Mouse (Mus musculus) limb, embryonic 14.5 days (tissue): ENCODE measurements around the gene Rnase13. TPM values are rescaled to one million over a fixed set of nuclear protein-coding genes. Genes with fewer than 3 reads are reported as not detected.

Experiments
- ATAC-seq: fragments of 200-750 bp; cut with Nextera tagmentation; 2 replicates; pipeline ENCODE4 v1.8.0; 2017; ENCODE audit warnings: low read depth, moderate number of reproducible peaks, moderate TSS enrichment; ENCODE audit not compliant: low FRiP score
- DNase-seq: peaks from one replicate; pipeline ENCODE4 v3.0.0-alpha.2; 2015; ENCODE audit warnings: low spot score
- H3K27ac ChIP-seq: fragments of 300-500 bp; sonication (generic); replicated peaks from 2 replicates; pipeline ENCODE4 v1.5.1; 2014; ENCODE audit warnings: low read depth, mild to moderate bottlenecking, low read length, moderate library complexity, mixed read lengths
- H3K27me3 ChIP-seq: fragments of 300-500 bp; sonication (generic); 2 replicates; pipeline ENCODE4 v1.6.1; 2014; ENCODE audit warnings: low read length, mixed read lengths; ENCODE audit not compliant: control insufficient read depth, insufficient read depth
- H3K36me3 ChIP-seq: fragments of 300-500 bp; sonication (generic); 2 replicates; pipeline ENCODE4 v1.6.1; 2014; ENCODE audit warnings: mild to moderate bottlenecking, low read length, moderate library complexity, mixed read lengths; ENCODE audit not compliant: control insufficient read depth, insufficient read depth
- H3K4me1 ChIP-seq: fragments of 300-500 bp; sonication (generic); 2 replicates; pipeline ENCODE4 v1.6.1; 2014; ENCODE audit warnings: antibody characterized with exemption, low read length, mixed read lengths; ENCODE audit not compliant: control insufficient read depth, insufficient read depth
- H3K4me2 ChIP-seq: fragments of 300-500 bp; sonication (generic); replicated peaks from 2 replicates; pipeline ENCODE4 v1.6.1; 2014; ENCODE audit warnings: low read depth, mild to moderate bottlenecking, low read length, moderate library complexity; ENCODE audit not compliant: severe bottlenecking
- H3K4me3 ChIP-seq: fragments of 300-500 bp; sonication (generic); replicated peaks from 2 replicates; pipeline ENCODE4 v1.5.1; 2014; ENCODE audit warnings: low read length
- H3K9ac ChIP-seq: fragments of 300-500 bp; sonication (generic); 2 replicates; pipeline ENCODE4 v1.6.1; 2014; ENCODE audit warnings: mild to moderate bottlenecking, low read depth, low read length, moderate library complexity; ENCODE audit not compliant: severe bottlenecking
- H3K9me3 ChIP-seq: fragments of 300-500 bp; sonication (generic); 2 replicates; pipeline ENCODE4 v1.6.1; 2016; ENCODE audit warnings: low read length; ENCODE audit not compliant: control insufficient read depth
- POLR2A ChIP-seq: fragments of 200-500 bp; IDR thresholded peaks from 2 replicates; pipeline ENCODE4 v1.8.0; 2012; ENCODE audit warnings: inconsistent platforms, mild to moderate bottlenecking, moderate library complexity, borderline replicate concordance; ENCODE audit not compliant: insufficient read depth, insufficient read length; ENCODE audit errors: extremely low read depth
- WGBS: fragments of 180-500 bp; shearing (Covaris S2); extraction: QIAGEN DNeasy Blood & Tissue Kit; methylation state at CpG from one replicate; pipeline ENCODE4 v1.1.7; 2014; 5-methylcytosine and 5-hydroxymethylcytosine counted together
- polyA plus RNA-seq, 2 experiments: library from polyadenylated mRNA; depleted of rRNA in 1 of 2; stranded (reverse) in 1 of 2; unstranded in 1 of 2; fragments of >200 nt; fragmentation: Nextera tagmentation in 1 of 2; extraction: Ambion mirVana in 1 of 2; gene quantifications; 2 replicates each; pipeline versions ENCODE4 v1.2.1 to v1.2.3; 2012 to 2014

Gene Rnase13
- polyA plus RNA-seq, 2 experiments = not detected

DNA sequence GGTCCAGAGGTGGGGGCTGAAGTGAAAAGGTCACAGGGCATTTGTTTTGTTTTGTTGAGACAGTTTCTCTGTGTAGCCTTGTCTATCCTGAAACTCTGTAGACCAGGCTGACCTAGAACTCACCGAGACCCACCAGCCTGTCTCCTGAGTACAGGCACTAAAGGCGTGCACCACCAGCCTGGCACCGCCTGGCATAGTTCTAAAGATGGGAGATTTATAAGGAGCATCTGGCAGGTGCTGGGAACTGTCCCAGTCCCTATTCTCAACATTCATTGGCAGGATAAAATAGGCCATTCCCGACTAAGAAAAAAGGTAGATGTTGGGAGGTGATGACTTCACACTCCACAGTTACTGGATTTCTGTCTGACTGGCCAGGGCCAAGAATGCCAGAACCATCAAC, 3.6 kb downstream of the Rnase13 start:
- H3K4me3 ChIP-seq = no peak overlapping the region
- H3K4me2 ChIP-seq = no peak overlapping the region
- DNase-seq (no peak), ATAC-seq (no peak)
- no peak for TF ChIP-seq POLR2A
- H3K9me3 ChIP-seq = no peaks in the 10 kb centered on the region
- H3K4me1 ChIP-seq = peaks cover 16% of the 10 kb centered on the region; the same call in 1 of the 2 replicates
- no peaks in the 10 kb centered on the region for H3K27me3 ChIP-seq
- WGBS = 85% methylated on average over 4 of the region's 4 CpGs
- no peak overlapping the region for H3K27ac ChIP-seq
- H3K9ac ChIP-seq = no peak overlapping the region
- no peaks in the 10 kb centered on the region for H3K36me3 ChIP-seq

DNA sequence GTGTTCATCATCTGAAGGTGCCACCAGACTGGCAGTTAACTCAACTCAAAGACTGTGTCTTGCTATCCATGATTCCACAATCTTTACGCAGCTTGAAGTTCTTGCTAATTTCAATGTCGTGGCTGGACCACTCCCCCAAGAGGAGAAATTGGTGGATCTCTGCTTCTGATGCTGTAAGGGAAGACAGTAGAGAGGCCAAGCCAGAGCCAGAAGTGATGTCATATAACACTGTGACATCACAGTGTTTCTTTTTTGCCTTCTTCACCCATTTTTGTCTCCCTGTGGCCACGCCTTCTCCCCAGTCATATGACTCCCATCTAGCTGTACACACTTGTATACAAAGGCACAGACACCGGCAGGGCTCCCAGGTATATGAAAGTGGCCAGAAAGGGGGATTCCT, 4.4 kb downstream of the Rnase13 start, which contains the start of gene Tppp2:
Gene Tppp2, plus strand, starts transcription at position 301 of the 400 bp plus-strand sequence.
- DNase-seq (no peak), ATAC-seq (no peak)
- Histone ChIP-seq H3K4me3 (no peak within 1 kb of the TSS), H3K36me3 (no peaks in the 10 kb centered on the region), H3K4me2 (no peak within 1 kb of the TSS), H3K27ac (no peak within 1 kb of the TSS), H3K9me3 (no peaks in the 10 kb centered on the region), H3K4me1 (peaks cover 16% of the 10 kb centered on the region; the same call in 1 of the 2 replicates), H3K9ac (no peak within 1 kb of the TSS), H3K27me3 (no peaks in the 10 kb centered on the region)
- WGBS = 83% methylated on average over 4 of the region's 4 CpGs
- no peak for TF ChIP-seq POLR2A

DNA sequence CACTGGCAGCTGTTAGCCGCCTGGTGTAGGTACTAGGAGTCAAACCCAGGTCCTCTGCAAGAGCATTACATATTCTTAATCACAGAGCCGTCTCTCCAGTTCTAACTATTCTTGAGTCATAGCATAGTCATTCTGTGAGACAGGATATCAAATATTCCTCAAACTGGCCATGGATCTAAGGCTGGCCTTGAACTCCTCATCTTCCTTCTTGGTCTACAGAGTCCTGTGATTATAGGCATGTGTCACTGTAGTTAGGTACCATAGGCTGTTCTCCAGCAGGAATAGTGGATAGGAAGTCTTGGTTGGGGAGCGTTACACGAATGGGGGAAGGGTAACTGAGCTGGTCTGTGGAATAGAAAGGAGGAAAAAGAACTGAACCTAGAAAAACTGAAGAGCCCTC, 6.0 kb downstream of the Rnase13 start:
- H3K4me3 ChIP-seq = no peak overlapping the region
- no peaks in the 10 kb centered on the region for H3K9me3 ChIP-seq
- no peak for TF ChIP-seq POLR2A
- H3K4me2 ChIP-seq = no peak overlapping the region
- H3K36me3 ChIP-seq = no peaks in the 10 kb centered on the region
- H3K27ac ChIP-seq = no peak overlapping the region
- DNase-seq = no peak
- ATAC-seq = no peak
- 89% methylated on average over 4 of the region's 4 CpGs for WGBS
- no peak overlapping the region for H3K9ac ChIP-seq
- H3K27me3 ChIP-seq = no peaks in the 10 kb centered on the region
- H3K4me1 ChIP-seq = peaks cover 18% of the 10 kb centered on the region

DNA sequence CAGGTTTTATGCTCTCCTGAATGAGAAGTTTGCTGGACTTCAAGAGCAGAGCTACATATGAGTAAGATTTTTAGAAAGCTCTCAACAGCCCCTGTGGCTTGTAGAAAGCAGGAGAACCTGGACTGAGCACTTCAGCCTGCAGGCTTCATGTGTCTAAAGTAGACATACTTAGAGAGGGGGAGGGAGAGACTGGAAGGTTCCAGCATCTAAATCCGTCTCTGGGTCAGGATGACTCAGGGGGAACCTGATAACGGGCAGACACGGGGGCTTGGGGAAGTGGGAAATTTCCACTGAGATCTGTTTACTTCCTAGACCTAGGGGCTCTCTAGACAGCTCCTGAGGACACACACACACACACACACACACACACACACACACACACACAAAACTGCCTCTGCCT, 7.5 kb downstream of the Rnase13 start:
- 28% methylated on average over 3 of the region's 3 CpGs for WGBS
- H3K4me2 ChIP-seq = peak overlapping the region; percentile 97; the same call in 1 of the 2 replicates

DNA sequence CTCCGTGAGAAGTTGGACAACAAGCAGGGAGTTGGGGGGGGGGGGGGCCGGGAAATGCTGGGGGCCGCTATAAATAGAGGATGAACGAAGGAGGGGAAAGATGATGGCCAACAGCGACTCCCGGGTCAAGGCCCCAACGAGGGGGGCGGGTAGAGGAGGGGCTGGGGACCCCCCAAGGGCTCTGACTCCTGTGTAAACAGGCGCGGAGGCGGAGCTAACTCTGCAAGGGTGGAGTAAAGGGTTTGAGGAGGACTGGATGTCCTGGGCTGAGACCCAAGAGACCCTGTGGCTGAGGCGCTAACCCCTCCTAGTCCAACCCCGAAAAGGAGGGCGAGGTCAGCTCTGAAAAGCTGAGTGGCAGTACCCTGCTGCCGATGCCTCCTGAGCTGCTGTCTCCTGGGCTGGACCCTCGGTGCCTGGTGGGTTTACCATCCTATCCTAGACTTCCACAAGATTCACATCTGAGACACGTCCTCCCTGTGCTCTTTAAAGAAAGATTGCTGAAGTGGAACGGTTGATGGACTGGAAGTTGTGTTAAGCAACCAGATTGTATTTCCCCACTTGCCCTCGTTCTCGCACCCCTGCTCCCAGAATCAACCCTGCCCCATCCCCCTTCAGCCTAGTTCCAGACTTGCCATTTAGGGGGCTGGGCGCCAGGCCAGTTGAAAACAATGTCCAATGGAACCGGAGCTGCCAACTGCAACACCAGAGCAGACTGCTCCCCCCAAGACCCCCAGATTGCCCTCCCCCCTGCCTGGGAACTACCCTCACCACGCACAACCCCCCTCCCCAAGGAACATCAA, 8.4 kb downstream of the Rnase13 start, which contains the start of gene Ndrg2:
Gene Ndrg2, minus strand, starts transcription at position 199 of the 803 bp plus-strand sequence.
- Histone ChIP-seq H3K36me3 (peaks cover 5% of the 10 kb centered on the region; the same call in 1 of the 2 replicates), H3K27me3 (no peaks in the 10 kb centered on the region), H3K4me2 (peak within 1 kb of the TSS; percentile 97), H3K9me3 (no peaks in the 10 kb centered on the region), H3K9ac (peak within 1 kb of the TSS; percentile 64), H3K4me1 (peaks cover 18% of the 10 kb centered on the region), H3K27ac (peak within 1 kb of the TSS; percentile 78), H3K4me3 (peak within 1 kb of the TSS; percentile 60)
- ATAC-seq = peak; percentile 78
- 1% methylated on average over 19 of the region's 23 CpGs for WGBS
- DNase-seq = peak; percentile 71
- TF ChIP-seq POLR2A = no peak

More for the DNA sequence above, 7.5 kb downstream of the Rnase13 start:
- H3K4me1 ChIP-seq = peaks cover 18% of the 10 kb centered on the region
- peak overlapping the region; percentile 78 for H3K27ac ChIP-seq
- DNase-seq = no peak
- H3K27me3 ChIP-seq = no peaks in the 10 kb centered on the region
- peaks cover under 1% of the 10 kb centered on the region; the same call in 1 of the 2 replicates for H3K36me3 ChIP-seq
- H3K9me3 ChIP-seq = no peaks in the 10 kb centered on the region
- no peak overlapping the region for H3K9ac ChIP-seq
- no peak for TF ChIP-seq POLR2A
- H3K4me3 ChIP-seq = no peak overlapping the region
- ATAC-seq = no peak
